Mouse (Mus musculus): Measurements from ENCODE around the gene Dvl2. TPM values are rescaled to one million over a fixed set of nuclear protein-coding genes. Genes with fewer than 3 reads are reported as not detected.

Dvl2 gene
- polyA plus RNA-seq, 2 experiments, result 40.3 to 65.4 TPM

GRCm38 (mm10) chr11:69974907-69975306 is 25.5 kb upstream of the Dvl2 start:
- 98% methylated on average over 2 of the region's 2 CpGs for WGBS

GRCm38 (mm10) chr11:69976271-69976670 is 24.1 kb upstream of the Dvl2 start:
- H3K27ac ChIP-seq (replicated peaks; ENCODE audit: low read depth, low read length), result no peak overlapping the region
- DNase-seq (ENCODE audit: low spot score) (no peak), ATAC-seq (ENCODE audit: low FRiP score, low read depth) (no peak)
- H3K4me3 ChIP-seq (replicated peaks; ENCODE audit: low read length), result no peak overlapping the region
- H3K36me3 ChIP-seq (ENCODE audit: control insufficient read depth, insufficient read depth, low read length), result peaks cover 61% of the 10 kb centered on the region
- no peaks in the 10 kb centered on the region for H3K9me3 ChIP-seq (ENCODE audit: control insufficient read depth, low read length)
- TF ChIP-seq POLR2A (IDR thresholded peaks at IDR 0.05; ENCODE audit: borderline replicate concordance, extremely low read depth, insufficient read depth, insufficient read length), result no peak
- H3K9ac ChIP-seq (ENCODE audit: low read depth, low read length, severe bottlenecking), result no peak overlapping the region
- H3K4me1 ChIP-seq (ENCODE audit: control insufficient read depth, insufficient read depth, low read length), result peaks cover 6% of the 10 kb centered on the region
- no peak overlapping the region for H3K4me2 ChIP-seq (replicated peaks; ENCODE audit: low read depth, low read length, severe bottlenecking)
- H3K27me3 ChIP-seq (ENCODE audit: control insufficient read depth, insufficient read depth, low read length), result no peaks in the 10 kb centered on the region
- 93% methylated on average over 4 of the region's 4 CpGs for WGBS

More at GRCm38 (mm10) chr11:69974907-69975306, 25.5 kb upstream of the Dvl2 start:
- H3K36me3 ChIP-seq (ENCODE audit: control insufficient read depth, insufficient read depth, low read length), result peaks cover 72% of the 10 kb centered on the region
- H3K4me1 ChIP-seq (ENCODE audit: control insufficient read depth, insufficient read depth, low read length), result peaks cover 6% of the 10 kb centered on the region
- no peak overlapping the region for H3K4me2 ChIP-seq (replicated peaks; ENCODE audit: low read depth, low read length, severe bottlenecking)
- H3K4me3 ChIP-seq (replicated peaks; ENCODE audit: low read length), result no peak overlapping the region
- no peak for TF ChIP-seq POLR2A (IDR thresholded peaks at IDR 0.05; ENCODE audit: borderline replicate concordance, extremely low read depth, insufficient read depth, insufficient read length)
- no peak for DNase-seq (ENCODE audit: low spot score)
- no peak overlapping the region for H3K27ac ChIP-seq (replicated peaks; ENCODE audit: low read depth, low read length)
- H3K9ac ChIP-seq (ENCODE audit: low read depth, low read length, severe bottlenecking), result no peak overlapping the region
- no peak for ATAC-seq (ENCODE audit: low FRiP score, low read depth)
- H3K27me3 ChIP-seq (ENCODE audit: control insufficient read depth, insufficient read depth, low read length), result no peaks in the 10 kb centered on the region
- no peaks in the 10 kb centered on the region for H3K9me3 ChIP-seq (ENCODE audit: control insufficient read depth, low read length)

GRCm38 (mm10) chr11:69979827-69980195 is 20.6 kb upstream of the Dvl2 start:
- peak overlapping the region; percentile 88 for H3K4me2 ChIP-seq (replicated peaks; ENCODE audit: low read depth, low read length, severe bottlenecking)
- peak overlapping the region; percentile 99 for H3K4me3 ChIP-seq (replicated peaks; ENCODE audit: low read length)
- H3K27ac ChIP-seq (replicated peaks; ENCODE audit: low read depth, low read length), result peak overlapping the region; percentile 97
- 3% methylated on average over 16 of the region's 16 CpGs for WGBS
- peaks cover 37% of the 10 kb centered on the region for H3K36me3 ChIP-seq (ENCODE audit: control insufficient read depth, insufficient read depth, low read length)
- H3K9me3 ChIP-seq (ENCODE audit: control insufficient read depth, low read length), result no peaks in the 10 kb centered on the region
- H3K27me3 ChIP-seq (ENCODE audit: control insufficient read depth, insufficient read depth, low read length), result no peaks in the 10 kb centered on the region
- DNase-seq (ENCODE audit: low spot score), result no peak
- peak overlapping the region; percentile 96 for H3K9ac ChIP-seq (ENCODE audit: low read depth, low read length, severe bottlenecking)
- no peak for TF ChIP-seq POLR2A (IDR thresholded peaks at IDR 0.05; ENCODE audit: borderline replicate concordance, extremely low read depth, insufficient read depth, insufficient read length)
- peaks cover 19% of the 10 kb centered on the region for H3K4me1 ChIP-seq (ENCODE audit: control insufficient read depth, insufficient read depth, low read length)
- no peak for ATAC-seq (ENCODE audit: low FRiP score, low read depth)

GRCm38 (mm10) chr11:69980196-69981140 is 19.9 kb upstream of the Dvl2 start:
- DNase-seq (ENCODE audit: low spot score) (peak; percentile 97), ATAC-seq (ENCODE audit: low FRiP score, low read depth) (peak; percentile 96)
- Histone ChIP-seq H3K9ac (ENCODE audit: low read depth, low read length, severe bottlenecking) (peak overlapping the region; percentile 96), H3K27ac (replicated peaks; ENCODE audit: low read depth, low read length) (peak overlapping the region; percentile 97), H3K4me2 (replicated peaks; ENCODE audit: low read depth, low read length, severe bottlenecking) (peak overlapping the region; percentile 88), H3K4me1 (ENCODE audit: control insufficient read depth, insufficient read depth, low read length) (peaks cover 19% of the 10 kb centered on the region), H3K27me3 (ENCODE audit: control insufficient read depth, insufficient read depth, low read length) (no peaks in the 10 kb centered on the region), H3K4me3 (replicated peaks; ENCODE audit: low read length) (peak overlapping the region; percentile 99), H3K36me3 (ENCODE audit: control insufficient read depth, insufficient read depth, low read length) (peaks cover 38% of the 10 kb centered on the region), H3K9me3 (ENCODE audit: control insufficient read depth, low read length) (no peaks in the 10 kb centered on the region)
- peak; percentile 90; the same call in 1 of the 2 replicates for TF ChIP-seq POLR2A (IDR thresholded peaks at IDR 0.05; ENCODE audit: borderline replicate concordance, extremely low read depth, insufficient read depth, insufficient read length)
- WGBS, result under 1% methylated on average over 37 of the region's 60 CpGs

GRCm38 (mm10) chr11:69981141-69981762 is 19.1 kb upstream of the Dvl2 start, which contains the start of gene Ctdnep1:
Gene Ctdnep1 (plus strand): TSS chr11:69981156.
- TF ChIP-seq POLR2A (IDR thresholded peaks at IDR 0.05; ENCODE audit: borderline replicate concordance, extremely low read depth, insufficient read depth, insufficient read length), result no peak
- 0% methylated on average over 36 of the region's 43 CpGs for WGBS
- no peaks in the 10 kb centered on the region for H3K27me3 ChIP-seq (ENCODE audit: control insufficient read depth, insufficient read depth, low read length)
- H3K4me2 ChIP-seq (replicated peaks; ENCODE audit: low read depth, low read length, severe bottlenecking), result peak within 1 kb of the TSS; percentile 88
- no peaks in the 10 kb centered on the region for H3K9me3 ChIP-seq (ENCODE audit: control insufficient read depth, low read length)
- no peak for DNase-seq (ENCODE audit: low spot score)
- H3K9ac ChIP-seq (ENCODE audit: low read depth, low read length, severe bottlenecking), result peak within 1 kb of the TSS; percentile 96
- peak within 1 kb of the TSS; percentile 97 for H3K27ac ChIP-seq (replicated peaks; ENCODE audit: low read depth, low read length)
- peak within 1 kb of the TSS; percentile 99 for H3K4me3 ChIP-seq (replicated peaks; ENCODE audit: low read length)
- H3K4me1 ChIP-seq (ENCODE audit: control insufficient read depth, insufficient read depth, low read length), result peaks cover 19% of the 10 kb centered on the region
- ATAC-seq (ENCODE audit: low FRiP score, low read depth), result no peak
- peaks cover 34% of the 10 kb centered on the region for H3K36me3 ChIP-seq (ENCODE audit: control insufficient read depth, insufficient read depth, low read length)

Measured in limb, embryonic 14.5 days (tissue).